Mouse (Mus musculus) olfactory bulb, adult 2 months (tissue): ENCODE measurements around the gene Sox18. TPM values are rescaled to one million over a fixed set of nuclear protein-coding genes. Genes with fewer than 3 reads are reported as not detected.
A peak's percentile ranks its signal among the peaks of the same experiment; 100 is the strongest.

Experiments used
- H3K27ac ChIP-seq: fragments of 200-500 bp; 2 replicates; pipeline ENCODE4 v1.5.1; 2012; ENCODE audit warnings: low read depth, low read length; ENCODE audit not compliant: insufficient read depth
- H3K4me1 ChIP-seq: fragments of 200-500 bp; 2 replicates; pipeline ENCODE4 v1.6.1; 2012; ENCODE audit warnings: low read length; ENCODE audit not compliant: control insufficient read depth, insufficient read depth
- H3K4me3 ChIP-seq: fragments of 200-500 bp; 2 replicates; pipeline ENCODE4 v1.5.1; 2012; ENCODE audit warnings: mild to moderate bottlenecking, low read depth, low read length, moderate library complexity; ENCODE audit not compliant: insufficient read depth
- CTCF ChIP-seq: fragments of 200-500 bp; IDR thresholded peaks from 2 replicates; pipeline ENCODE4 v1.5.1; 2012; ENCODE audit warnings: low read depth, mild to moderate bottlenecking, low read length, moderate library complexity; ENCODE audit not compliant: insufficient read depth
- POLR2A ChIP-seq: fragments of 200-500 bp; IDR thresholded peaks from 2 replicates; pipeline ENCODE4 v1.6.1; 2012; ENCODE audit warnings: mild to moderate bottlenecking, low read depth, low read length, moderate library complexity; ENCODE audit not compliant: insufficient read depth
- WGBS: fragments of 180-500 bp; shearing (Covaris S2); methylation state at CpG from one replicate; pipeline ENCODE4 v1.1.7; 2018; 5-methylcytosine and 5-hydroxymethylcytosine counted together
- polyA plus RNA-seq: library from polyadenylated mRNA; stranded (reverse); fragments of >200 nt; gene quantifications from 2 replicates; pipeline ENCODE4 v1.2.4, GENCODE M21; 2012; ENCODE audit warnings: low replicate concordance; ENCODE audit not compliant: missing spikeins, insufficient read depth, insufficient read length

Gene Sox18
- polyA plus RNA-seq: not detected in 2 replicates

DNA sequence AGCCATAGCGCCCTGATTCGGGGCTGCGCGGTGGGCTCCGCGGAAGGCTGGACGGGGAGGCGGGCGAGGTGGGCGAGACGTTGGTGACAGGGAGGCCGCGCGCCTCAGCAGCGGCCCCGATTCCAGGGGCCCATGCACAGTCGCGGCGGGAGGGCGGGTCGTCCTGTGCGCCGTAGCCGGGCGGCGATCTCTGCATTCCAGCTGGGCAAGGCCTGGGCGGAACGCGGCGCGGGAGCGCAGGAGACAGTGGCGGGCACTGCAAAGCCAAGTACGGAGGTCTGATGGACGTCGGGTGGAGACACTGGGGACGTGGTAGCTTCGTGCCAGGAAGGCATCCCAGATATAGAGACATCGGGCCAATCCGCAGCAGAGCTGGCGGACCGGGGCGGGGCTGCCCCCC, at the start of gene Sox18:
Gene Sox18 (minus strand): TSS at position 315 of the 400 bp plus-strand sequence.
- Histone ChIP-seq H3K4me1 (peaks cover 18% of the 10 kb centered on the region), H3K4me3 (peak within 1 kb of the TSS; percentile 44), H3K27ac (no peak within 1 kb of the TSS)
- 1% methylated on average over 43 of the region's 43 CpGs for WGBS
- no peak for TF ChIP-seq POLR2A
- TF ChIP-seq CTCF: no peak

GRCm38 (mm10) chr2:181721200-181721599, 49.8 kb upstream of the Sox18 start:
- Histone ChIP-seq H3K4me1 (no peaks in the 10 kb centered on the region), H3K4me3 (no peak overlapping the region), H3K27ac (no peak overlapping the region)
- TF ChIP-seq CTCF: no peak
- TF ChIP-seq POLR2A: no peak

GRCm38 (mm10) chr2:181720061-181720460, 48.6 kb upstream of the Sox18 start:
- WGBS: 26% methylated on average over 3 of the region's 3 CpGs
- TF ChIP-seq CTCF (no peak), POLR2A (no peak)
- Histone ChIP-seq H3K27ac (no peak overlapping the region), H3K4me3 (no peak overlapping the region), H3K4me1 (peaks cover 5% of the 10 kb centered on the region; the same call in 1 of the 2 replicates)

GRCm38 (mm10) chr2:181716991-181717390, 45.6 kb upstream of the Sox18 start:
- no peak overlapping the region for H3K4me3 ChIP-seq
- WGBS: 41% methylated on average over 3 of the region's 3 CpGs
- no peak for TF ChIP-seq POLR2A
- TF ChIP-seq CTCF: no peak
- H3K27ac ChIP-seq: no peak overlapping the region
- peaks cover 7% of the 10 kb centered on the region; the same call in 1 of the 2 replicates for H3K4me1 ChIP-seq

GRCm38 (mm10) chr2:181715382-181715781, 43.9 kb upstream of the Sox18 start:
- TF ChIP-seq POLR2A (no peak), CTCF (no peak)
- Histone ChIP-seq H3K4me3 (peak overlapping the region; percentile 59), H3K4me1 (peaks cover 7% of the 10 kb centered on the region; the same call in 1 of the 2 replicates), H3K27ac (peak overlapping the region; percentile 49; the same call in 1 of the 2 replicates)
- WGBS: 32% methylated on average over 3 of the region's 3 CpGs

GRCm38 (mm10) chr2:181714903-181715326, 43.5 kb upstream of the Sox18 start, which contains the start of gene Oprl1:
TSS of gene Oprl1 (plus strand) at chr2:181715016.
- peak within 1 kb of the TSS; percentile 49 for H3K27ac ChIP-seq
- peaks cover 7% of the 10 kb centered on the region; the same call in 1 of the 2 replicates for H3K4me1 ChIP-seq
- 5% methylated on average over 7 of the region's 7 CpGs for WGBS
- TF ChIP-seq POLR2A: no peak
- TF ChIP-seq CTCF: no peak
- peak within 1 kb of the TSS; percentile 59 for H3K4me3 ChIP-seq

DNA sequence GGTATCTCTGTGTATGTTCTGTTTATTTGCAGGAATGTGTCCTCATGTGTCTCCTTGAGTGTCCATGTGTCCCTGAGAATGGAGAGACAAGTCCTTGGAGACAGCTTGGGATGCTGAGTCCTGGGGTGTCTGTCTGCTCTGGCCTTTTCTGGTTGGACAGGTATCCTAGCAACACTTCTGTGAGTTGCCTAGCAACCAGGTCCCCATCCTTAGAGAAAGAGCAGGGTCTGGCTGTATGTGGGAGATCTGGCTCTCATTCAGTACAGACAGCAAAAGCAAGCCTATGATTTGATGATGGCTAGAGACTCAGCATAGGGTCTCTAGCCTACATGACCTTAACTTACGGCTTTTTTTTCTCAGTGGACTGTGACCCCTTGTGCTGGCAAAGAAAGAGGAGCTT, 42.3 kb upstream of the Sox18 start:
- WGBS: 74% methylated on average over 1 of the region's 1 CpGs
- peak overlapping the region; percentile 20; the same call in 1 of the 2 replicates for H3K27ac ChIP-seq
- no peak overlapping the region for H3K4me3 ChIP-seq
- no peak for TF ChIP-seq CTCF
- TF ChIP-seq POLR2A: no peak
- peaks cover 7% of the 10 kb centered on the region; the same call in 1 of the 2 replicates for H3K4me1 ChIP-seq

DNA sequence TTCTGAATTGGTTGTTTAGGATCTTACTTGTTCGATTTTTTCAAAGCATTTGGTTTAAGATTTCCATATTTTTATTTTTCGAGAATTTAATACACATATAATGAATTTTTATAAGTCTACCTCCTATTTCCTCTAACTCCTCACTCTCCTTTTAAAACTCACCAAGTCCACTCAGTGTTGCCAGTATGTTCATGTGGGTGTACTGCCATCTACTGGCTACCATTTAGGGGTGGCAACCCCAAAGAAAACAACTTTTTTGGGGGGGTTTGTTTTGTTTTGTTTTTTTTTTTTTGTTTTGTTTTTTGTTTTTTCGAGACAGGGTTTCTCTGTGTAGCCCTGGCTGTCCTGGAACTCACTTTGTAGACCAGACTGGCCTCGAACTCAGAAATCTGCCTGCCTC, 35.2 kb upstream of the Sox18 start:
- Histone ChIP-seq H3K4me3 (no peak overlapping the region), H3K27ac (no peak overlapping the region), H3K4me1 (no peaks in the 10 kb centered on the region)
- 33% methylated on average over 4 of the region's 4 CpGs for WGBS
- TF ChIP-seq POLR2A (no peak), CTCF (no peak)

- WGBS: 51% methylated on average over 5 of the region's 5 CpGs
- H3K4me1 ChIP-seq: peaks cover 1% of the 10 kb centered on the region
Measured at GRCm38 (mm10) chr2:181698241-181698640, 26.8 kb upstream of the Sox18 start, which contains the start of gene Lkaaear1. TSS of gene Lkaaear1 (minus strand) at chr2:181698442.

More at GRCm38 (mm10) chr2:181698241-181698640, 26.8 kb upstream of the Sox18 start, which contains the start of gene Lkaaear1:
- no peak within 1 kb of the TSS for H3K27ac ChIP-seq
- TF ChIP-seq CTCF (no peak), POLR2A (no peak)
- no peak within 1 kb of the TSS for H3K4me3 ChIP-seq
